Mouse (Mus musculus) embryonic facial prominence, embryonic 11.5 days (tissue): ENCODE data around the gene Flvcr2. TPM values are rescaled to one million over a fixed set of nuclear protein-coding genes. Genes with fewer than 3 reads are reported as not detected.

ENCODE experiments used
- ATAC-seq: fragments of 200-750 bp; cut with Nextera tagmentation; replicated peaks from 2 replicates; pipeline ENCODE4 v1.8.0; 2017; ENCODE audit warnings: low read depth; ENCODE audit not compliant: insufficient number of reproducible peaks, low FRiP score, low TSS enrichment
- DNase-seq: peaks from one replicate; pipeline ENCODE4 v3.0.0-alpha.2; 2015; ENCODE audit warnings: low spot score
- H3K27ac ChIP-seq: fragments of 300-500 bp; sonication (generic); replicated peaks from 2 replicates; pipeline ENCODE4 v1.5.1; 2014; ENCODE audit warnings: mild to moderate bottlenecking, low read depth, low read length, control low read depth
- H3K27me3 ChIP-seq: fragments of 300-500 bp; sonication (generic); 2 replicates; pipeline ENCODE4 v1.6.1; 2014; ENCODE audit warnings: mild to moderate bottlenecking, low read length, moderate library complexity, mixed read lengths; ENCODE audit not compliant: control insufficient read depth, insufficient read depth
- H3K36me3 ChIP-seq: fragments of 300-500 bp; sonication (generic); replicated peaks from 2 replicates; pipeline ENCODE4 v1.6.1; 2014; ENCODE audit warnings: low read depth, mild to moderate bottlenecking, low read length, moderate library complexity, mixed read lengths; ENCODE audit not compliant: control insufficient read depth, insufficient read depth
- H3K4me1 ChIP-seq: fragments of 300-500 bp; sonication (generic); 2 replicates; pipeline ENCODE4 v1.6.1; 2014; ENCODE audit warnings: low read length, mixed read lengths; ENCODE audit not compliant: control insufficient read depth, insufficient read depth
- H3K4me2 ChIP-seq: fragments of 300-500 bp; sonication (generic); 2 replicates; pipeline ENCODE4 v1.6.1; 2014; ENCODE audit warnings: low read depth, mild to moderate bottlenecking, control low read depth, low read length, moderate library complexity
- H3K4me3 ChIP-seq: fragments of 300-500 bp; sonication (generic); 2 replicates; pipeline ENCODE4 v1.5.1; 2014; ENCODE audit warnings: low read depth, low read length, control low read depth
- H3K9ac ChIP-seq: fragments of 300-500 bp; sonication (generic); replicated peaks from 2 replicates; pipeline ENCODE4 v1.6.1; 2014; ENCODE audit warnings: mild to moderate bottlenecking, control low read depth, low read length
- H3K9me3 ChIP-seq: fragments of 300-500 bp; sonication (generic); replicated peaks from 2 replicates; pipeline ENCODE4 v1.6.1; 2016; ENCODE audit warnings: mild to moderate bottlenecking, low read length, inconsistent platforms, mixed read lengths; ENCODE audit not compliant: control insufficient read depth
- WGBS: fragments of 180-500 bp; shearing (Covaris S2); extraction: QIAGEN DNeasy Blood & Tissue Kit; methylation state at CpG from one replicate; pipeline ENCODE4 v1.1.7; 2014; 5-methylcytosine and 5-hydroxymethylcytosine counted together
- polyA plus RNA-seq: library from polyadenylated mRNA; unstranded; fragments of >200 nt; fragmentation: Nextera tagmentation; extraction: Ambion mirVana; gene quantifications from 2 replicates; pipeline ENCODE4 v1.2.1, GENCODE M21; 2014

Gene Flvcr2
- polyA plus RNA-seq, 1 experiment from 2014 or later: 0.93 TPM

- no peak overlapping the region for H3K4me3 ChIP-seq
- DNase-seq (no peak), ATAC-seq (no peak)
- WGBS: 88% methylated on average over 10 of the region's 10 CpGs
- no peak overlapping the region for H3K4me2 ChIP-seq
- H3K9me3 ChIP-seq: no peaks in the 10 kb centered on the region
- H3K27ac ChIP-seq: no peak overlapping the region
- H3K4me1 ChIP-seq: no peaks in the 10 kb centered on the region
- no peak overlapping the region for H3K9ac ChIP-seq
- peaks cover 7% of the 10 kb centered on the region for H3K27me3 ChIP-seq
- H3K36me3 ChIP-seq: no peaks in the 10 kb centered on the region
Observed at GRCm38 (mm10) chr12:85747343-85747742, 1.0 kb downstream of the Flvcr2 start.

- Histone ChIP-seq H3K4me3 (no peak overlapping the region), H3K4me2 (no peak overlapping the region), H3K4me1 (no peaks in the 10 kb centered on the region), H3K9me3 (no peaks in the 10 kb centered on the region), H3K27ac (no peak overlapping the region), H3K9ac (no peak overlapping the region), H3K27me3 (peaks cover 7% of the 10 kb centered on the region), H3K36me3 (no peaks in the 10 kb centered on the region)
- ATAC-seq (no peak), DNase-seq (no peak)
- 88% methylated on average over 9 of the region's 9 CpGs for WGBS
Observed at GRCm38 (mm10) chr12:85749861-85750260, 3.5 kb downstream of the Flvcr2 start.

DNA sequence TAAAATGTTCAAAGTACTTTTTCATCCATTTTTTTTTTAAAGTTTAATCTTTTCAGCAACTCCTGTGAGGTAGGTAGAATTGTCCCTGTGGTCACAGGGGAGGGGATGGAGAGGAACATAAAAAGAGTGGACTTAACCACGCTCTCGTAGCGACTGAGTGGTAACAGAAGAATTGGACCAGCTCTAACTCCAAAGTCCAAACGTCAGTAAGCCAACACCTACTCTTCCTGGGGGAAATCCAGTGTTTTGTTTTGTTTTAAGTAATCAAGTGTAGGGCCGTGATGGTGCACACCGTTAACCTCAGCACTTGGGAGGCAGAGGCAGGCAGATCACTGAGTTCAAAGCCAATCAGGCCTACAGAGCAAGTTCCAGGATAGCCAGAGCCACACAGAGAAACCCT lies 5.8 kb downstream of the Flvcr2 start:
- H3K9ac ChIP-seq: no peak overlapping the region
- H3K9me3 ChIP-seq: no peaks in the 10 kb centered on the region
- WGBS: 83% methylated on average over 6 of the region's 6 CpGs
- H3K4me2 ChIP-seq: no peak overlapping the region
- H3K4me1 ChIP-seq: no peaks in the 10 kb centered on the region
- H3K27ac ChIP-seq: no peak overlapping the region
- H3K4me3 ChIP-seq: no peak overlapping the region
- H3K27me3 ChIP-seq: peaks cover 5% of the 10 kb centered on the region
- DNase-seq: no peak
- no peaks in the 10 kb centered on the region for H3K36me3 ChIP-seq
- no peak for ATAC-seq

- DNase-seq (no peak), ATAC-seq (no peak)
- H3K4me2 ChIP-seq: no peak overlapping the region
- no peaks in the 10 kb centered on the region for H3K9me3 ChIP-seq
- 29% methylated on average over 2 of the region's 2 CpGs for WGBS
- H3K36me3 ChIP-seq: no peaks in the 10 kb centered on the region
- no peak overlapping the region for H3K4me3 ChIP-seq
- no peaks in the 10 kb centered on the region for H3K27me3 ChIP-seq
- H3K9ac ChIP-seq: no peak overlapping the region
- H3K4me1 ChIP-seq: no peaks in the 10 kb centered on the region
- H3K27ac ChIP-seq: no peak overlapping the region
Observed at GRCm38 (mm10) chr12:85753223-85753622, 6.9 kb downstream of the Flvcr2 start.

DNA sequence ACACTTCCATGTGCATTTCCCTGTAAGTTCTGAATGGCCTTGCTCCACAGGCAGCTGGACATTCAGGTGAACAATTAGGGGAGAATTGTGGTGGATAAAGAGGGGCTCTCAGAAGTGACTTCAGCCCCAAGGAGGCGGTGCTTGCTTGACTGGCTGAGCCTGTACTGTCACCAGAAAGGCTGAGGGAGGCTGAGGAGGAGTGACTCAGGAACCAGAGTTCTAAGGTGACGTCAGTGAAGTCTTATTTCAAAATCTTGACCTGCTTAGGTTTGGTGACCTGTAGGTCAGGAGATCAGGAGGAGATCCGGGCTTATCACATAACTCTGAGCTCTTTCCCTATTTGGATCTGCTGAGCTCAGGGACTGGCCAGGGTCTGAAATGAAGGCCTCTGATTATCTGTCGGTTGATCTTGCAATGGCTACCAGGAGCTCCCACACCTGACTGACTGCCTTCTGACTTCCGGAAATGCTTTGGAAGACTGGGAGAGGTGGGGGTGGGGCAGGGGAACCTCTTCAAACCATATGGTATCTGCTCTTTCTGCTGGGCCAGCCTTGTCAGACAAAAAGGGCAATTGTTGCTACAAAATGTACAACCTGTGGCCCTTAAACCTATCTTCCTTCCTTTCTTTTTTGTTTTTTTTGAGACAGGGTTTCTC lies 8.4 kb downstream of the Flvcr2 start:
- no peak for ATAC-seq
- Histone ChIP-seq H3K9ac (no peak overlapping the region), H3K4me3 (no peak overlapping the region), H3K27ac (no peak overlapping the region), H3K27me3 (no peaks in the 10 kb centered on the region), H3K9me3 (no peaks in the 10 kb centered on the region), H3K36me3 (no peaks in the 10 kb centered on the region), H3K4me1 (no peaks in the 10 kb centered on the region), H3K4me2 (no peak overlapping the region)
- DNase-seq: no peak
- WGBS: 58% methylated on average over 5 of the region's 5 CpGs

DNA sequence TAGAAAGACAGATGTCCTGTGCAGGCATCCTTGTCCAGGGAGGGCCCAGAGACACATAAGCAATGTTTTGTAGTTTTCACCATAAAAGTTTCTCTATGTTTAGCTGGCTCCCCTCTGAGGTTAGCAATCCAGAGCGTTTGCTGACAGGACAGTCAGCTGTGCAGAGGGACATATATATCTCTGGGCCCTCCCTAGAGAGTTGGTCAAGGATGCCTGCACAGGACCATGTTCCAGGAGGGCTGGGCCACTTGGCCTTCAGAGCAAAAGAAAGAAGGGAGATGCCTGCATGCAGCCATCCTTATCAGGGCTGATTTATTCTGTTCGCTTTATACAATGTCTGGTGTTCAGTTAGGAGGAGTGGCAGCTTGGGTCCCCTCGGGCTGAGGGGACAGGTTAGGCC lies 10.1 kb downstream of the Flvcr2 start:
- H3K4me2 ChIP-seq: no peak overlapping the region
- no peaks in the 10 kb centered on the region for H3K9me3 ChIP-seq
- no peak for ATAC-seq
- no peak overlapping the region for H3K4me3 ChIP-seq
- no peaks in the 10 kb centered on the region for H3K36me3 ChIP-seq
- no peak overlapping the region for H3K27ac ChIP-seq
- no peaks in the 10 kb centered on the region for H3K27me3 ChIP-seq
- 83% methylated on average over 3 of the region's 3 CpGs for WGBS
- H3K9ac ChIP-seq: no peak overlapping the region
- H3K4me1 ChIP-seq: no peaks in the 10 kb centered on the region
- DNase-seq: no peak

- ATAC-seq: no peak
- Histone ChIP-seq H3K9me3 (no peaks in the 10 kb centered on the region), H3K9ac (no peak overlapping the region), H3K4me1 (no peaks in the 10 kb centered on the region), H3K4me3 (no peak overlapping the region), H3K36me3 (no peaks in the 10 kb centered on the region), H3K4me2 (no peak overlapping the region), H3K27ac (no peak overlapping the region), H3K27me3 (no peaks in the 10 kb centered on the region)
- no peak for DNase-seq
- WGBS: 67% methylated on average over 3 of the region's 3 CpGs
Observed at GRCm38 (mm10) chr12:85757074-85757473, 10.7 kb downstream of the Flvcr2 start.

- Histone ChIP-seq H3K36me3 (no peaks in the 10 kb centered on the region), H3K4me2 (no peak overlapping the region), H3K9ac (no peak overlapping the region), H3K27me3 (no peaks in the 10 kb centered on the region), H3K9me3 (no peaks in the 10 kb centered on the region), H3K4me3 (no peak overlapping the region), H3K4me1 (no peaks in the 10 kb centered on the region), H3K27ac (no peak overlapping the region)
- ATAC-seq (no peak), DNase-seq (no peak)
- 85% methylated on average over 8 of the region's 8 CpGs for WGBS
Observed at GRCm38 (mm10) chr12:85758741-85759140, 12.4 kb downstream of the Flvcr2 start.
